Mouse (Mus musculus) brain, embryonic 14.5 days (tissue): ENCODE measurements at regions not wholly inside any gene's neighbourhood (a gene's known extent, or its start where the extent isn't known, plus 50 kb on each side); places are given as distances from the start of the nearest gene placed in this dataset.
A peak's percentile ranks its signal among the peaks of the same experiment; 100 is the strongest.

Experiments used
- DNase-seq: peaks from one replicate; pipeline ENCODE4 v3.0.0-alpha.2; 2011; ENCODE audit warnings: low read depth
- CTCF ChIP-seq: fragments of 200-500 bp; IDR thresholded peaks from 2 replicates; pipeline ENCODE4 v1.5.1; 2012; ENCODE audit warnings: inconsistent platforms, mild to moderate bottlenecking, moderate library complexity, borderline replicate concordance; ENCODE audit not compliant: insufficient read depth, insufficient read length; ENCODE audit errors: extremely low read depth
- POLR2A ChIP-seq: fragments of 200-500 bp; IDR thresholded peaks from 2 replicates; pipeline ENCODE4 v1.6.1; 2012; ENCODE audit warnings: mild to moderate bottlenecking, inconsistent platforms, borderline replicate concordance; ENCODE audit not compliant: poor library complexity, insufficient read depth, insufficient read length, severe bottlenecking; ENCODE audit errors: extremely low read depth

- no peak for TF ChIP-seq POLR2A
- TF ChIP-seq CTCF, result no peak
- peak; percentile 93 for DNase-seq
These were observed 288.0 kb downstream of the Icos start for GRCm38 (mm10) chr1:61265706-61266127.

GRCm38 (mm10) chr1:61273843-61274242 lies 296.1 kb downstream of the Icos start:
- TF ChIP-seq CTCF (no peak), POLR2A (no peak)
- DNase-seq, result peak; percentile 73

- DNase-seq, result peak; percentile 82
- TF ChIP-seq POLR2A (no peak), CTCF (no peak)
These were observed 296.5 kb downstream of the Icos start for GRCm38 (mm10) chr1:61274244-61274643.

GRCm38 (mm10) chr1:61277170-61277710 lies 299.5 kb downstream of the Icos start:
- TF ChIP-seq CTCF (no peak), POLR2A (no peak)
- no peak for DNase-seq

GRCm38 (mm10) chr1:61288185-61288584 lies 310.5 kb downstream of the Icos start:
- no peak for DNase-seq
- TF ChIP-seq POLR2A, result no peak
- no peak for TF ChIP-seq CTCF

GRCm38 (mm10) chr1:61288946-61289345 lies 311.2 kb downstream of the Icos start:
- TF ChIP-seq POLR2A (no peak), CTCF (no peak)
- DNase-seq, result no peak

- no peak for DNase-seq
- TF ChIP-seq CTCF (no peak), POLR2A (no peak)
These were observed 311.8 kb downstream of the Icos start for GRCm38 (mm10) chr1:61289552-61289951.

GRCm38 (mm10) chr1:61293106-61293505 lies 315.4 kb downstream of the Icos start:
- TF ChIP-seq CTCF (no peak), POLR2A (no peak)
- DNase-seq, result no peak

GRCm38 (mm10) chr1:61295219-61295618 lies 317.5 kb downstream of the Icos start:
- no peak for TF ChIP-seq POLR2A
- no peak for TF ChIP-seq CTCF
- DNase-seq, result no peak

GRCm38 (mm10) chr1:61296831-61297230 lies 319.1 kb downstream of the Icos start:
- peak; percentile 68 for DNase-seq

GRCm38 (mm10) chr1:61297361-61297760 lies 319.6 kb downstream of the Icos start:
- DNase-seq, result no peak
- TF ChIP-seq POLR2A, result no peak

More at GRCm38 (mm10) chr1:61296831-61297230, 319.1 kb downstream of the Icos start:
- no peak for TF ChIP-seq CTCF
- TF ChIP-seq POLR2A, result no peak

- DNase-seq, result peak; percentile 92
- peak; percentile 50; the same call in 1 of the 2 replicates for TF ChIP-seq CTCF
- no peak for TF ChIP-seq POLR2A
These were observed 320.3 kb downstream of the Icos start for GRCm38 (mm10) chr1:61298064-61298463.

GRCm38 (mm10) chr1:61298779-61299178 lies 321.1 kb downstream of the Icos start:
- TF ChIP-seq POLR2A (no peak), CTCF (no peak)

GRCm38 (mm10) chr1:61300491-61300890 lies 322.8 kb downstream of the Icos start:
- peak; percentile 46 for DNase-seq
- no peak for TF ChIP-seq CTCF
- TF ChIP-seq POLR2A, result no peak

More at GRCm38 (mm10) chr1:61298779-61299178, 321.1 kb downstream of the Icos start:
- DNase-seq, result peak; percentile 55
